Mouse (Mus musculus) cerebellum, adult 11 months (tissue): Measurements from ENCODE around the gene Cpm.
"Not testable (repeated sequence)": the region's sequence is repeated elsewhere in the genome, so short reads cannot be mapped to it uniquely, and the experiment has no call there.

Experiments
- DNase-seq: peaks from one replicate; pipeline ENCODE4 v3.0.0; 2022

The Cpm gene

GRCm38 (mm10) chr10:117629169-117629971 is at the start of gene Cpm:
Cpm (plus strand) TSS chr10:117629500.
- peak; percentile 2 for DNase-seq

- no peak for DNase-seq
Observed at GRCm38 (mm10) chr10:117579771-117580284, 49.5 kb upstream of the Cpm start.

GRCm38 (mm10) chr10:117580405-117580804 is 48.9 kb upstream of the Cpm start:
- no peak for DNase-seq

- no peak for DNase-seq
Observed at GRCm38 (mm10) chr10:117581007-117581752, 48.1 kb upstream of the Cpm start.

GRCm38 (mm10) chr10:117581753-117582062 is 47.6 kb upstream of the Cpm start:
- DNase-seq: no peak

- DNase-seq: no peak
Observed at GRCm38 (mm10) chr10:117583155-117584061, 45.9 kb upstream of the Cpm start.

GRCm38 (mm10) chr10:117584102-117584501 is 45.2 kb upstream of the Cpm start:
- no peak for DNase-seq

GRCm38 (mm10) chr10:117584566-117585515 is 44.5 kb upstream of the Cpm start:
- DNase-seq: no peak

- no peak for DNase-seq
Observed at GRCm38 (mm10) chr10:117585600-117586299, 43.5 kb upstream of the Cpm start.

GRCm38 (mm10) chr10:117586859-117587258 is 42.4 kb upstream of the Cpm start:
- DNase-seq: no peak

- DNase-seq: no peak
Observed at GRCm38 (mm10) chr10:117587335-117587734, 42.0 kb upstream of the Cpm start.

GRCm38 (mm10) chr10:117588416-117589143 is 40.7 kb upstream of the Cpm start:
- not testable (repeated sequence) for DNase-seq

- DNase-seq: no peak
Observed at GRCm38 (mm10) chr10:117589144-117589940, 40.0 kb upstream of the Cpm start.

- no peak for DNase-seq
Observed at GRCm38 (mm10) chr10:117590331-117591301, 38.7 kb upstream of the Cpm start.

GRCm38 (mm10) chr10:117591766-117592165 is 37.5 kb upstream of the Cpm start:
- no peak for DNase-seq

GRCm38 (mm10) chr10:117592306-117593040 is 36.8 kb upstream of the Cpm start:
- DNase-seq: no peak

- no peak for DNase-seq
Observed at GRCm38 (mm10) chr10:117593041-117593570, 36.2 kb upstream of the Cpm start.
